Mouse (Mus musculus) v-Abl transformed pro-B cells (cell line): ENCODE data around the gene Rin3.

Source experiments
- in situ Hi-C, 2 experiments: fragments of 400-800 bp; cut with MboI; formaldehyde crosslinking; loops; one replicate each; pipeline ENCODE4 v1.15.1; 2025; ENCODE audit not compliant: unreplicated experiment in 2 of 2

Rin3 gene

DNA sequence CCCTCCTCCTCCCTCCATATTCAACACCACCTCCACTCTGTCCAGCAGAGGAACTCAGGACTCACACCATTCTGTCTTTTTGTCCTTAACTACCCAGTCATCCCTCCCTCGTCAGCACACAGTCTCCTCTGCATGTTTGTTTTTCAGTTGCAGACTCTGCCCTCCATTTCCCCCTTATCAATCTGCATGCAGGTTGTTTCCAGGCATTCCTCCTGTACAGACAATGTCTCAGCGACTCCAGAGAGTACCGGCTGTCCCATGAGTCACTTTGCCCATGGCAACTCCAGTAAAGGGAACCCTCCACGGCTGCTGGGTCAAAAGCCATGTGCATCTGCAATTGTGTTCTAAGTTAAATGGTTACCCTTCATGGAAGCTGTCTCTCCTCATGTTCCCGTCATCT is 16.4 kb downstream of the Rin3 start:
- in situ Hi-C loops = no loop called here

DNA sequence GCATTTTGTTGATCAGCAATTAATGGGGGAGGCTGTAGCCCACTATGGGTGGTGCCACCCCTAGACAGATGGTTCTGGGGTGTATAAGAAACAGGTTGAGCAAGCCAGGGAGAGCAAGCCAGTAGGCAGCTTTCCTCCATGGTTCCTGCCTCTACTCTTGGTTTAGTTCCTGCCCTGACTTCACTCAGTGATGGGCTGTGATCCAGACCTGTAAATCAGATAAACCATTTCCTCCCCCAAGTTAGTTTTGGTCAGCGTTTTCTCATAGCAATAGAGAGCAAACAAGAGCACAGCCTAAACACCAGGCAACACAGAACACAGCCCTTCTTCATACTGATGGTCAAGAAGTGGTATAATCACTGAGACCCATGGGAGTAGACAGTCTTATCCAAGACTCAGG is 18.7 kb downstream of the Rin3 start:
- in situ Hi-C loops = no loop called here

DNA sequence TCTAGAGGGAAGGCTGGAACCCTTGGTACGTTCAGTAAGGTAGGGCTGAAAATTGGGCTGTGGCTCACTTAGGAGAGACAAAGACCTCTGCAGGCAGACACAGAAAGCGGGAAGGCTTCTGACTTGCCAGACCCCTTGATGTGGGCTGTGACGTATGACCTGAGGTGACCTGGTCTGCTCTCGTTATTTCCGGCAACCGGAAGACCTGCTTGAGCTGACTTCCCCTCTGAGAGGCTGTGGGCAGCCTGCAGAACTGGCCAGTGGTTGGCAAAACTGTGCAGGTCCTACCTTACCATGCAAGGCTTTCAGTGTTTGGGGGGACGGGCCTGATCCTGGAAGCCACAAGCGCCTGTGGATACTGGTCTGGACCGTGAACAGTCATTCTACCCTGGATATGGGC is 19.5 kb downstream of the Rin3 start:
- in situ Hi-C loops = no loop called here

GRCm38 (mm10) chr12:102302831-102303351 is 20.0 kb downstream of the Rin3 start:
- in situ Hi-C loops = no loop called here

GRCm38 (mm10) chr12:102303867-102304266 is 21.0 kb downstream of the Rin3 start:
- in situ Hi-C loops = no loop called here

- in situ Hi-C loops = no loop called here
Observed at GRCm38 (mm10) chr12:102305069-102305836, 22.4 kb downstream of the Rin3 start.

DNA sequence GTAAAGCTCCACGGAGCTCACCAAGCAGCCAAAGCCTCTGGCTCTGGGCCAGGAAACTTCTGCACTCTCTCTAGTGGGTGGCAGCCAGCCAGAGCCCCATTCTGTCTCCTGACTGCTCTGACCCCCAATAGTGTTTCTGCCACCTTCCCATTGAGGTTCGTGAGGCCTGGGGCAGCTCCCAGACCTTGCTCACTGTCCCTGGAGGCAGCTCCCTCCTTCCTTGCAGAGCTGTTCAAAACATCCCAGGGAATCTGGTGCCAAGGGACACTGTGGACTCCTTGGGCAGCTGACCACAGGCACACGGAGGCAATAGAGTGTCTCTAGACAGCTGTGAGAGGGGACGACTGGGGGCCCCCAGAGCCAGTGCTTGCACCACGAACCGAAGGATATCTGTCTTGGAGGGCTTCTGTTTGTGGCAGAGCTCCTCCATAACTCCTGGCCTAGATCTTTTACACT is 25.2 kb downstream of the Rin3 start:
- in situ Hi-C loops = no loop called here

- in situ Hi-C loops = no loop called here
Observed at GRCm38 (mm10) chr12:102308457-102309011, 25.7 kb downstream of the Rin3 start.

DNA sequence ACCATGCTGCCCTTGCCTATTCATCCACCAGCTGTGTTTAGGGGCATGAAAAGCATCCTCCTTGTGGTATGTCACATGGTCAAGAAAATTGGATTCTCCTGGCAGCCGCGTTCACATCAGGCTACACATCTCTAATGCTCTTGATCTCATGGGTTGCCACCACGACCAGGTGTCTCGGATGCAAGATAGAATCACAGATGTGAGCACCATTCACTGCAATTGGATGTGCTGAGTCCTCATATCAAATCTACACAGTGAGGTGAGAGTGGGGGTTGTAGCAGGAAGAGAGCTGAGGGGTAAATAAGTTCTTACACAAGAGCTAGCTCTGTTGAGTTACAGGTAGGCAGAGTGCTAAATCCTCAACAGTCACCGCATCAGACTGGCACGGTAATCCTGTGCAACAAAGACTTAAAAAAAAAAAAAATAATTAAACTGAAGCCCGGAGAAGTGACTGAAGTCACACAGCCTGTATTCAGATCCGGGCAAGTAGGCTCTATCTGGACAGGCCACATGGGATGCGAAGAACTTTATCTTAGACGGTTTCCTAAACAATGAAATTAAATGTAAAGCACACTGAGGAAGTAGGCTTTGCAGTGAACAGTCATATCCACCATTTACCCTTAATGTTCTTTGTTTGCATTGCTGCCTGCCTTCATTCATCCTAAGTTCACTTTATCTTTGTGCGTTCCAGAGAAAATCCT is 26.4 kb downstream of the Rin3 start:
- in situ Hi-C loops = no loop called here

- in situ Hi-C loops = no loop called here
Observed at GRCm38 (mm10) chr12:102309800-102310195, 26.9 kb downstream of the Rin3 start.

DNA sequence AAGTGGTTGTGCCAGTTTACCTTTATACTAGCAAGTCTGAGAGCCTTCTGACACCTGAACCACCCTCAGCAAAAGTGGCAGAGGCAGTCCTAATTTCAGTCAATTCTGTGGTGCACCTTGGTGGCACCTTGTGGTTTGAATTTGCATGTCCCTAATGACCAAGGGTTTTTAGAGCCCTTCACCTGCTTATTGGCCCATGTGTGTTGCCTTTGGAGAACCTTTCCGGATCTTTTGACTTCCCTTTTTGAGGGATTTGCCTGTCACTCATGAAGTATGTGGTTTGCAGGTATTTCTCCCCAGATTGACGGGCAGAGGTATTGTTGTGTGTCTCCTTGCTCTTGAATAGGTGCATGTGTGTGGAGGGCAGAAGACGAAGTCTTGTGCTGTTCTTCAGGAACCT is 27.4 kb downstream of the Rin3 start:
- in situ Hi-C loops = no loop called here

DNA sequence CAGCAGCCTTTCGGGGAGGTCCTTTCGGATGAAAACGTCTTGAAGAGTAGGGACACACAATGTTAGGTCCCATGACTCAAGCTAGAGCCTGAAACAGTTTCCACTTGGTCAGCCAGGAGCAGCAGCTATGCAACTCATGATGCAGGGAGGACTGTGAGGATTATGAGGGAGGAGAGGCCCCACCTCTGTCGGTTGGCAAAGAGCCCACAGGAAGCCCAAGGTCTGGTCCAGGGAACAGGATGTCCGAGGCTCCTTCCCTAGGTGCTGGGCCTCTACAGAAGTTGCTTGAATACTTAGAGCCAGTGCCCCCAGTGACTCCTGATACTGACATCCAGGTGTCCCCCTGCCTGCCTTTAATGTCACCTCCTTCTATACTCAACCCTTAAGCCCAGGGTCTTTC is 28.6 kb downstream of the Rin3 start:
- in situ Hi-C loops = no loop called here

GRCm38 (mm10) chr12:102319150-102319549 is 36.3 kb downstream of the Rin3 start:
- in situ Hi-C loops = no loop called here

- in situ Hi-C loops = no loop called here
Observed at GRCm38 (mm10) chr12:102319899-102320298, 37.1 kb downstream of the Rin3 start.

GRCm38 (mm10) chr12:102320322-102320721 is 37.5 kb downstream of the Rin3 start:
- in situ Hi-C loops = no loop called here

DNA sequence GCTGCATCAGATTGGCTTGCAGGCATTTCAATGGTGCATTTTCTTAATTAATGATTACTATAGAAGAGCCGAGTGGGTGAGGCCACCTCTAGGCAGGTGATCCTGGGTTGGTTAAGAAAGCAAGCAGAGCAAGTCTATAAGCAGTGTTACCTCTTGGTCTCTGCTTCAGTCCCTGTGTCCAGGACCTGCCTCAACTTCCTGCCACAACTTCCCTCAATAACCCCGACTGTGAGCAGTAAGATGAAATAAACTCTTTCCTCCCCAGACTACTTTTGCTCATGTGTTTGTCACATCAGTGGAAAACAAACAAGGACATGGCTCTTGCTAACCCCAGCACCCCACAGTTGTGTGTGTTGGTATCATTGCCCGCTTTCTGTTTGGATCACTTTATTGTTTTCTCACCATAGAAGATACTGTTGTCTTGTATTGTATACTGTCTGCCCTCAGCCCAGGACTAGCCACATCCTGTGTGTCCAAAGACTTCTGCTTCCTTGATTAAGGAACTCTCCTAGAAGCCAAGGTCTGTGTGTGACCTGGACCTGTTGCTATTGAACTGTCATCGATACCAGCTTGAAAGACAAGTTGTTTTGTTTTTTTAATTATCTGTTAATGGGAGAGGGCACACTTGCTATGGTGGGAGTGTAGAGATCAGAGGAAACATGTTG is 38.3 kb downstream of the Rin3 start:
- in situ Hi-C loops = no loop called here

DNA sequence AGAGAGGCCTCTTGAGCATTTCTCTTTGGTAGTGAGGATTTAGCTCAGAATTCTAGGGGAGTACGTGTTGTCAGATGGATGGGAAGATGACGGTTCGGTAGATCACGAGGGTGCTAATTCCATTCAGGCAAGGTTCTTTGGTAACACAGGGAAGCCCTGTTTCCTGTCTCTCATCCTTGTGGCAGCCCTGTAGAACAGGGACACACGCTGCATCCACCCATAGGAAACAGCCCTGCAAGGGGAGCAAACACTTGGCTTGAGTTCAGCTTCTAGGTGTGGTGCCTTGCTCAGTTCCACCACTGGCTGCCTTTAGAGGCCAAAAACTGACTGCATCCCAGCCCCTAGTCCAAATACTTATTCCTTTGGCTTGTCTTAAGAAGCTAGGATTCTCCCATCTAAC is 39.0 kb downstream of the Rin3 start:
- in situ Hi-C loops = no loop called here

GRCm38 (mm10) chr12:102323392-102323791 is 40.5 kb downstream of the Rin3 start:
- in situ Hi-C loops = no loop called here

GRCm38 (mm10) chr12:102324156-102324885 is 41.5 kb downstream of the Rin3 start:
- in situ Hi-C loops = no loop called here

DNA sequence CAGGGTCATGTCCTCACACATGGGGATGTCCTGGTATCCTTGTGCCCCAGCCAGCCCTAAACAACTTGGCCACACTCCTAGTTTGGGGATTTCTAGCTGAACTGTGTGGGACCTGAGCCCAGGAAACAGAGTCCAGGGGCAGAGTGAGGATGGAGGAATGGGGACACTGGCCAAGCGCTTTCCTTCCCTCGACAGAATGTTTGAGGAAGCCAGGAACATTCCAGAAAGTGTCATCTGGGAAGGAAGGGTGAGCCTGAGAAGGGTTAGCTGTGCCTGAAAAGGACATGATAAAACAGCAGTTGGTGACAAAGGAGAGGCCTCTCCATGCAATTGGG is 42.0 kb downstream of the Rin3 start:
- in situ Hi-C loops = loop anchor here in 1 of 2 experiments (25.0 kb wide), 1 partner anchor 313 kb away; no protein-coding TSS in a partner anchor
